Mouse (Mus musculus): Measurements from ENCODE around the gene Sox2.

Gene Sox2

DNA sequence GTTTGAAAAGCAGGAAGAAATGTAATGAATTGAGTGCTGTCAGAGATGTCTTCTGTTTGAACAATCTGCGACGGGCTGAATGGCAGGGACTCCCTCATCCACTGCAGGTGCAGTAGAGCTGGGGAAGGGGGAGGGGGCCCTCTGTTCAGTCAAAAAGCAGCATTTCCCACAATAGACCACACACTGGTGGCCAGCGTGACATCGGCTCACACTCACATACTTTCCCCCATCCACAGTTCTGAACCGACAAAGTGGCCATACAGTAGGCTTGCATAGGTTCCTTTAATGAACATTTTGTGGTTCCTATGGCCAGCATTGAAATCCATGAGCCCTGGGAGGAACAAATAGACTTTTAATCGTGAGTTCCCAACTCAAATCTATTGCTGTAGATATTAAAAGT is 9.7 kb downstream of the Sox2 start:
- DNase-seq (ENCODE audit: low spot score in 2 of 2), result no peak

DNA sequence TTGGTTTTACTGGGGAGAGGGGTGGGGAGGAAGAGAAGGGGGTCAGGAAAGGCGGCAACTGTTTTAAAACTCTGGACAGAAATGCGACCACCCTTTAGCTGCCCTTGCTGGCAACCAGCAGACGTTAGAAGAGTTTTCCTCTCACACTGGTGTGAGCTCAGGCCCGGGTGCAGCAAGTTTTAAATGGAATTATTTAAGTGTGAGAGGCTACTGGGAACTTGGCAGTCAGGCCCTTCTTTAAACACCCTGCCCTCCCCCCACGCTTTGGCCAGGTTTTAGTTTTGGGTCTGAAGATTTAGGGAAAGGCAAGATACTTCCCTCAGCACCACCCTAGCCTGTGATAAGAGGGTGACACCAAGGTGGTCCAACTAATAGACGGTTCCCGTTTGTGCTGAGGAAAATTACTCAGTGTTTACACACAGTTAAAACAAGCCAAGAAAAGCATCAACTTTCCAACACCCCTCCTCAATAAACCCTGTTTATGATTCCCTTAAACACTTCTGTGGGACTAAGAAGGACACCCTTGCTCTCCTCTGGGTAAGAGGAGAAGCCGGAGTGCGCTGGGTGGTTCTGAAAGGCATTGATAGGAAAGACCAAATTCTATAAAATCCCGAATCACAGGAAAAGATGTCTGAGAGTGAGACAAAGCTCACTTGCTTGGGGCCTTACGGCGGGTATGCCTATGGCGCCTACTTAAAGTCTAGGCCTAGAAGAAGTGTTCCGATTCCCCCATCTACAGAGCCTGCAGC is 10.5 kb downstream of the Sox2 start:
- no peak for DNase-seq (ENCODE audit: low spot score in 2 of 2)

DNA sequence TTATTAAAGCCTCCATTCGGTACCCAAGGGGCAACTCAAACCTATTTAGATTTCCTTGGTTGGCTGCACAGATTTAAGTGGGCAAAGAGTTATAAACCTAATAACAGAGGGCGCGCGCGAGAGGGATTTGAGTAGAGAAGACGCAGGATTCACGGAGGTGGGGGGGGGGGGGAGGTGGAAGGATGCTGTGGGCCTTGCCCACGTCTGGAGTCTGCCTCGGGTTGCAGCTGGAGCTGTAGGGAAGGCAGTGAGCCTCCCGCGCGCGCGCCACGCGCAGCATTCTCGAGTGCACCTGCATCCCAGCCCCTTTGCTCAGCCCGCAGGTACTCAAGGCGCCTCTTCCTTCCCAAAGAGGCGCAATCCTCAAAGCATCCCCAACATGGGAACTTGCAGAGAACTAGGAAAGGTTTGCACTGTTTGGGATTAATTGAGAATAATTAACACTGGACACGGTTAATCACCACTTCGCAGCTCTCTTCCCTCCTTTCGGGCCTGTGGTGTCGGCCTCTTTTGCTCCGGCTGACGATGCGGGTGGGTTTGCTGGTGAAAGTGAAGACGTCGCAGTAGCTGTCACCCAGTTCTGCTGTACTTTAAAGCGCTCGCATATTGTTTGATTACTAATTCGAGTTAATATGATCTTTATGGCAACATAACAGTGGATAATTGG is 11.3 kb downstream of the Sox2 start:
- no peak for DNase-seq (ENCODE audit: low spot score in 2 of 2)

DNA sequence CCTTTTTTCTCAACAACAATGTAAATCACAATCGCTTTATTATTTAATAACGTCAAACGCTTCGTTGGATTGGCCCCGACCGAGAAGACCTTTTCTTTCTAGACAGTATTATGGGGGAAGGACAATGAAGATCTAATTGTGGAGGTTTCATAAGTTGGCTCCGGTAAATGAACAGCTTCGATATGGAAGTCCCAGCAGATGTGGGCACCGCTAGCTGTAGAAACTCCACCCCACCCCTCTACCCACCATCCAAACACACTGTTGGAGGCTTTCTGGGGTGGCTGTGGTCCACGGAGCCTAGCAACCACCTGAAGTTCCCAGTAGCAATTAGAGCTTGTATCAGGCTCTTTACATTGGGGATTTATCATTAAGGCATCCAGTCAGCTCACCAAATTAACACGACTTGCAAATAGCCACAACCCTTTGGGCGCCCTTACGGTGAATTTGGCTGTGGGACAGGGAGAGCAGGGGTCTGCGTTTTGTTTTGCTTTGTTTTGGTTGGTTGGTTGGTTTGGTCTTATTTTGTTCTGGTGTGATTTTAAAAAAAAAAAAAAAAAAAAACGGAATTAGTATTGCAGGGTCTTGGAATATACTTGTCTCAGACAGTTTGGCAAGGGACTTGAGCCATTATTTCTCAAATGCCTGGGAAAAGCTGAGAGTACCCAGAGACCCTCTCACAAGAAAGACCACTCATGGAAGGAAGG is 12.0 kb downstream of the Sox2 start:
- no peak for DNase-seq (ENCODE audit: low spot score in 2 of 2)

DNA sequence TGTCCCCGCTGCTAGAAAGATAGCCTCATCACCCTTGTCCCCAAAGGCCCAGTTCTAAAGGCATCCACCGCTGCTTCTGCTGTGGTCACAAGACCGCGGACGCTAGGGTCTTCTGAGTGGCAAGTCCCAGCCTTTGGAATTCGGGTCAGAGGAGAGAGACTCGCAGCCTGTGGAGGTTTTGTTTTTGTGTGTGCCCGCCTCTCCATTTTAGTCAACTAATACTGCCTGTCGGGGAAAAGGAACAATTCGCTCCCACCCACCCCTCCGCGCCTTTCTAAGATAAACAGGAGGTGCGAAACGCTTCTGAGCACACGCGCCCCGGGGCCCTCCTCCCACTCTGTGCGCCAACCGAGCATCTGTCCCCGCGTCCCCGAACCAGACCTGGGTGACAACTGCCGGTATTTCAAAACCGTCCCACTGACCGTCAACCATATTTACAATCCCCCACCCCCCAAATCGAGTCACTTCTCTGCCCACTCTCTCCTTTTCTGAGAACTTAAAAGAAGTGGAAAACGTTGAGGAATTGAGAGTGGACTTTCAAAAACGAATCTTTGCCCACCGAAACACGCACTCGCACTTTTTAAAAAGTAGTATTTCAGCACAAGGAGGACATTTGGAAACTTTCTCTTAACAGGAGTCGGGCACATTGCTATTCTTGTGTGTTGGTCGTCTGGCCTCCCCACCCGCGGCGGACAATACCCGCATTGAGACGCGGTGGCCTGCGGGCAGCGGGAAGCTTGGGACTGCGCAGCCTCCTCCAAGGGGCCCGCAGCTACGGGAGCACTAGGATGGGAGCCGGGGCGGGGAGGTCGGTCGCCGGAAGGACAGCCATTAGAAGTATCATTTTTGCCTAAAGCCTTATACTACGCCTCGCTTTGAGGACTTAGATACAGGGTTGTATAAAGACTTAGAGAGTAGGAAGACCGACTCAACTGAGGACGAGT is 12.8 kb downstream of the Sox2 start:
- DNase-seq (ENCODE audit: low spot score in 2 of 2), result no peak

DNA sequence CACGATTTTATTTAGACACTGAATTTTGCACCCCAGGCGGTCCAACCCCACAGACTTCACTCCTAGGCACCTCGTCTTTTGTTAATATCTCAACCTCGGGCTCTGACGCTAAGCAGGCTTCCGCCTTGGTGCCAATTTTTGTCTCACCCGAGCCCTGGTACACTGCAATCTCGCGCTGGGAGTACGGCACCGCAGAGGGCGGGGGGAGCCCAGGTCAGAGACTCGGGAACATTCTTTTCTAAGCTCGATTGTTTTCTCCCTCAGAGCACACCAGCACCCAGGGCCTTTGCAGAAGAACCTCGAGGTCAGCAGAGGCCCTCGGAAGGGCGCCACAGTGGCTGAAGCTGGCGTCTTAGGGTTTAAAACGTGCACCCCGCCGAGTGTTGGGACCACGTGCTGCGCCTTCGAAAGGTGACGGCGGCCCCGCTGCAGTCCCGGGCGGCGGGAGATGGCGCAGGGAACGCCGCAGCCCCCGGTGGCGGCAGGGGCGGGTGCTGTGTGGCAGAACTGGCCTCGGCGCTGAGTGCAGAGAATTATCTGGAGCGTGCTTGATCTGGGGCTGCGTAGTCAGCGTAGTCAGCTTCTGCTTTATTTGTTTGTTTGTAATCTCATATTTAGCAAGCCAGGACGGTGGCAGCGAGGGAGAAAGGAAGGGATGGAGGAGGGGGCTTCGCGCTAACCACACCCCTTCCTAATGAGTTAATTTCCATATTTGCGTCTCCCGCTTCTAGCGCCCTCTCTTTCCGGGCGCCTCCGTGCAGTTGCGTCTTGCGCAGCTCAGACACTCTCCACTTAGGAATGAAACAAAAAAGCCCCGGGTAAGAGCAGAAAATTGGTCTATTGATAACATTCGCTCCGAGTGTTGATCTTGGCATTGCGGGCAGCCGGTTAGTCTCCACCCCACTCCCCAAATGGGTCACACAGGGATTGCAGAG is 13.8 kb downstream of the Sox2 start:
- no peak for DNase-seq (ENCODE audit: low spot score in 2 of 2)

DNA sequence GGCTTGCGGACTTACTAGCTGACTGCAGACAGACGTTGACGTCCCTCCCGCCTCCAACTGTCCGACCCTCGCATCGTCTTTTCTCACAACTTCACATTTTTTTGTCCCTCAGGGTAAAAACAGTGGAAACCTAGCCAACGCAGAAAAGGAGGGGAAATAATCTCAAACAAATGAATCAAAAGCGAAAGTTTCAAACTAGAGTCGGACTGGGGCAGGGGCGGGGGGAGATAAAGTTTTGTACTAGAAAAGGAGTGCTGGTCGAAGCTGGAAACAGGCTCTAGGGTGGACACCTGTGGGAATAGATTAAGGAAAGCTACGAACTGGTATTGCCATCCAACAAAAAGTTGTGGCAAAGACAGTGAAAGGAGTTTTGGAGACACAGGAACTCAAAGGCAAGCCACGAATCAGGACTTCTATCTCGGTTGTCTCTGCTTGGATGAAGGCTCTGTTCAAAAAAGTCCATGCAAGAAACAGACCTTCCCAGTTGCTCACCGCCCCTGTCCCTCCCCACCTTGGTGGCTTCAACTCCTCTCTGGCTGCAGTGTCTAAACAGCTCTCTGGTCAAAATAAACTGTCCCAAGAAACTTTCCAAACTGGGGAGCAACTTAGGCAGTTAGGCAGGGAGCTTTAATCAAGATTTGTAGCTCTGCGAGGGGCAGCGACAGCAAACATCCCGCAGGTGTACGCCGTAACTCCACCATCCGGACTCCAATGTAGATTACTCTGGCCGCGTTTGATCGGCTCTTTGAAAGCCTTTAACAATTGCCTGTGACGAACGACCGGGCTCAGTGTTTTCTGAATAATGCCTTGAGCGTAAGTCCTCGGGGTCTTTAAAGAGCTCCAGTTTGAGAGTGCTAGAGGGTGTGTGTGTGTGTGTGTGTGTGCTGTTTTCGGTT is 14.7 kb downstream of the Sox2 start:
- DNase-seq (ENCODE audit: low spot score in 2 of 2), result no peak

DNA sequence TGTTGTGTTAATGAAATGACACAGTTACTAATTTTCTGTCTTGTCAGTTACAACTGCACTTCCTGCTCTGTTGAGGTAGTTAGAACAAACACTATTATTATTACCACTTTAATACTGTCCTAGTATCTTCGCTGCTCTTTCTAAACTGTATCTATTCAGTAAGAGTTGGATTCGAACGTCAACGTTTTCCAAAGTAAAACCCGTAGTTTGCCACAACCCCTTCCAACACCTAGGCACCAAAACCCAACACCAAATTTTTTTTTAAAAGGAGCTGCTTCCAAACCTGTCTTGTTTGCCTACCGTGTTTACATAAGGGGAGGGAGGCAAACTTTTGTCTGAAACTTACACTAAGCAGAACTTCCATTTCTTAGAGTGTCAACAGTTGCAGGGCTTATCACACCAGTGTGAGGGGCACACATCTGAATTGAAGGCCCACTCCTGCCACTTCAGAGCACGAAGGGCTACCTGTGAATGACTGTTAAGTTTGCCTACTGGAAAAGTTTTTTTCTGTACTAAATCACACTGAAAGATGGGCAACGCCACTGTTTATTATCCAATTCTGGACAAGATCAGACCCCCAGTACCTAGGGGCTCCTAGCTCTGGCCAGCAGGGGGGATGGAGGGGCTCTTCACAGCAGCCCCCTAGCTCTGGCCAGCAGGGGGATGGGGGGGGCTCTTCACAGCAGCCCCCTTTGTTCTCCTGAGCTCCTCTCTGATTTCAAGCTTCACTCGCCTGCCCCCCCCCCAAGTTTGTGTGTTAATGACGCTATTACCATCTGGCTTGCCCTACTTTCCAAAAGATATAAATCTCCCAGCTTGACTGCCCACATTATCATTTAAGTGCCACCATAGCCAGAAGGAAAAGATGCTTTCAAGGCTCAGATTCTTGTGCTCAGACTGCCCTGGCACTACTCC is 15.8 kb downstream of the Sox2 start:
- DNase-seq (ENCODE audit: low spot score in 2 of 2), result no peak

DNA sequence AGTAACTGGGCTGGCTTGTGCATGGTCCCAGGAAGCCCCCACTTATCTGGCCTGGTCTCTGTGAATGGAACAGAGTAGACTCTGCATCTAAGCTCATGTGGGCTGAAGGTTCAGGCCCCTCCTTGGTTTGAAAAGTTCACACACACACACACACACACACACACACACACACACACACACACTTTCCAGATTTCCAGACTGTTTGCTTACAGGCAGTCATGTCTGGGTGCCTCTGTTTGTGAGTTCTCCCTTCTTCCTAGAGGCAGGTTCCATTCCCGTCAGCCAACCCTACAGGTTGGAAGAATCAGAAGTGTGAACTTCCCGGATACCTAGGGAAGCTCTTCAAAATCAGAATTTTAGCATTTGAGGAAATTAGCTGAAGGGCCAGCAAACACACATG is 17.0 kb downstream of the Sox2 start:
- no peak for DNase-seq (ENCODE audit: low spot score in 2 of 2)

DNA sequence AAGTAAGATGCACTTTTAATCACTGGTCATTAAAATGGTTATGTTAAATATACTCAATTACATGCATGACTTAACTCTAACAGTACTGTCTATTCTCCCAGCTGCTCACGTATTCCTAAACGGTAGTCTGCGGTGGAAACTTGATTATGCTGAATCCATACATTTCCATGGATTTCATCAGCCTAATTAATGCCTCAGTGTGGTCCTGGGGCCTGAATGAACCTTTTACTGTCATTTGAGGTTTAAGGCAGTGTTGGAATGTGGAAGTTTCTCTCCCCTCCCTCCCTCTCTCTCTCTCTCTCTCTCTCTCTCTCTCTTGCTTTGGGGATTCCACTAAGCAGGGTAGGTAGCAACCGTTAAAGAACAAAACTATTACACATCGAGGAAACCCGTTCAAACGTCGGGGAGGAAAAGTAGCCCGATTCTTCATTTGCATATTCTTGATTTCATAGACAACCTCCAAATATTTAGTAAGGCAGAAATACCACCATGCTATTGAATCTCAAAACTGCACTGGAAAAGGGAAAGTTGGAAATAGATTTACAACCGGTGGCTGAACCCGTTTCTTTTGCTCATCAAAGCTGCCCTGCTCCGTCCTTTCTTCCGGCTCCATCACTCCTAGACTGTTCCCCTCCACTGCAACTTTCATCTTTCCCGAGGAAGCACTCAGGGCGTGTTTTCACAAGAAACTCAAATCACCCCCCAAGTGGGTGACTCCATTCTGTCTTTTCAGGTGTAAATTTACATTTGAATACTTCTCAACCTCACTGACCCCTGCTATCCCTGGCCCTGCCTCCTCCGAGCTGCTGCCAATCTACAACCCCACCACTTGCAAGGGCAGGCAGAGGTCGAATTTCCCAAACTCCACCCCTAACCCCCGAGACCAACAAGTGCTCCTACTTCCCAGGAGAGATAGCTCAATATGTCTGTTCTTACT is 17.9 kb downstream of the Sox2 start:
- DNase-seq (ENCODE audit: low spot score in 2 of 2), result no peak

DNA sequence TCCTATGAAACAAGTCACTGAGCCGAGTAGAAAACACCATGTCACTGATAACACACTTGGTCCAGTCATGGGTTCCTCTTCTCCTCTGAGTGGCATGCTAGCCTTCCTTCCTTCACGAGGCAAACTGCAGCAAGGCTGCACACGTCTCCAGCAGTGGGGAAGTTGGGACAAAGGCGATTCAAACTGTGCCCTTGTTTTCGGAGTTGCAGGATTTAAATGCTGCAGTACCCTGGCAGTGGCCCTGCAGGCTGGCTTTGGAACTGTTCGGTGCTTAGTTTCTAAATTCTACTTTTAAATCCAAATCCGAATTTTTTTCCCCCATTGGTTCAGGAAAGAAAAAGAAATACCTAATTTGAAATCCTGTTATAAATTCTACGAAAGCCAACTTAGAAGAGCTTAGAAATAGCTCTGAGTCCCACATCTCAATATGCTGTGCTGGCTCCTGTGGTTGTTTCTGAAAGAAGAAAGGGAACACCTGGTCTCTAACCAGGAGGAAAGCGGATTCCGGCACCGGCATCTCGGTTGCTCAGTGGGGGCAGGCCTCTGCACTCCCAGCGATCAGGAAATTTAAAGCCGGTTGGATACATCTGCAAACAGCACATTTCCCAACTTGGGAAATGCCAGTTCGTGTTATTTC is 20.9 kb downstream of the Sox2 start:
- DNase-seq (ENCODE audit: low spot score in 2 of 2), result no peak

DNA sequence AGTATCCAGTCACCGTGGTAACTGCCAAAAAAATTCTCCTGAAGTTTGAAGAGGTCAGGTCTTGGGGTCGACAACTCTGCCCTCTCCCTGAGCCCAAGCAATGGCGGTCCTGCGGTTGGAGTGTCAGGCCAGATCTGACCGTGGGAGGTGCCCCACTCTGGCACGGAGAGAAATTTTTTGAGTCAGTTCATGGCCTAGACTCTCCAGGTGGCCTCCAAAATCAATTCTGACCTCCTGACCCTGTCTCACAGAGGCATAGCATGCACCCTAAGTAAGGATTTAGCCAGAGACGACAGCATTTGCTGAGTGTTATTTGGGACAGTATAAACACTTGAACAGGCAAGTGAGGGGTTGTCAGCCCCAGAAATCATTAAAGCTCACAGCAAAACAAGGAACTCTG is 28.6 kb downstream of the Sox2 start:
- DNase-seq (ENCODE audit: low spot score in 2 of 2), result no peak

DNA sequence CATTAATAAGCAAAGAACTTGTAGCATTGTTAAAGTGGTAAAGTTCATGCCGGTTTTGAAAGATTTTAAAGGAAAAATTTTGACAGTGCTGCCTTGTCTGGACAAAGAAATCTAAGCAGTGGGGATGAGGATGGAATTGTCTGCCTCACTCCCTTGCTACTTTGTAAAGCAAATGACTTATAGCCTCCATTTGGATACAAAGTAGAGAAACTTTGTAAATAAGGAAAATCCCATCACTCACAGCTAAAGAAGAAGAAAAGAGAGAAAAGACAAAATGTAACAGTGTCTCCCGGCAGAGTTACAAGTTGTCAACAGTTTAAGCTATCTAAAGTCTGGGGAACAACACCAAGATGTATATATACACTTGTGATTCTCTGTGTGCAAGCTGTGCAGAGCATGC is 29.2 kb downstream of the Sox2 start:
- no peak for DNase-seq (ENCODE audit: low spot score in 2 of 2)

DNA sequence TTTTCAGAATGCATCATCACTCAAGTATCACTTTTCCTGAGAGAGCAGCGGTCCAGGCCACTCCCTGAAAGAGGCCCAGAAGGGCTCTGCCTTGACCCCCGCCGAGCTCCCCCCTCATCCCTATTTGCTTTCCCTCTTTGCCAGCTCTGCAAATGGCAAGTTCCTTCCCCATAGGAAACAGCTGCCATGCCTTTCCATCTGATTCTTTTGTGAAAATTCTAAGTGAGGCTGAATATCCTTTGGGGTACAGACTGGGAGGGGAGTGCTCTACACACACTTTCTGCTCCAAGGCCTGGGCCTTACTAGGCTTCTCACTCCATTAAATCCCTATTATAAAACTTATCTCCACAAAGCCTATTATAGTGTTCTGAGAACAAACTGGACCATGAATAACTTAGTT is 29.7 kb downstream of the Sox2 start:
- DNase-seq (ENCODE audit: low spot score in 2 of 2), result no peak

DNA sequence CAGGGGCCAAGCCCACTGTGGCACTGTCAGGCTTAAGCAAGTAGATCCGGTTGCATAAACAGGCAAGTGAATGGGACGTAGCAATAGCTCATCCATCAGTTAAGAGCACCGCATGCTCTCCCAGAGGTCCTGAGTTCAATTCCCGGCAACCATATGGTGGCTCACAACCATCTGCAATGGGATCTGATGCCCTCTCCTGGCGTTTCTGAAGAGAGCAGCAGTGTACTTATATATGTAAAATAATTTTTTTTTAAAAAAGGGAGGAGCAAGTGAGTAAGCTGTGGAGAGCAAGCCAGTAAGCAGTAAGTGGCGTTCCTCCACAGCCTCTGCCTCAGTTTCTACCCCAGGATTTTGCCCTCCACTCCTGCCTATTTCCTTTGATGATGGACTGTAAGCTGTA is 37.9 kb downstream of the Sox2 start:
- no peak for DNase-seq (ENCODE audit: low spot score in 2 of 2)

DNA sequence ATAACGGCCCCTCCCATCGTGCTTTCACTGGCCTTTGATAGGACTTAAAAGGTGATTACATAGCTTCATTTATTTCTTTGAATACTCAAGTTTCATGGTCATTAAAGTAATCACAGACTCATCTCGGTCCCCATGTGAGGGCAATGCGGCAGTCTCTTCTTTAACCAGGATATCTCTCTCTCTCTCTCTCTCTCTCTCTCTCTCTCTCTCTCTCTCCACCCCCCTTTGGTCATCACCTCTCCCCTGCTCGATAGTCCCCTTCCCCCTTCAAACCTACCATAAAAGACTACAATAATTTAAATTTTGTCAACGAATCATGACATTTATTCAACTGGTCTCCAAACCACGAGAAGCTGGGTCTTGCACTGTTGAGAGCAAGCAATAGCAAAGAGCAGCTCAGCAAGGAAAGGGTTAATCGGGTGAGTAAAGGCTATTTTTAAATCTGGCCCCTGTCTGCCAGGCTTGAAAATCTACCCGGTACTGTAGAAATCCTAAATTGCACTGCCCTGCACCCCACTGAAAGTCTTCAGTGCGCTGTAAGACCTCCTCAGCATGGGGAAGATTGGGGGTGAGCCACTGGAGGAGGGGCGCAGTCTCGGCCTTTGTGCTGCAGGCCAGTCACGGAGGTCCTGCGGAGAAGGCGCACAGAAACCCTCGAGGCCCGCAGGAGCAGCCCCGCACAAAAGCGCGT is 41.6 kb downstream of the Sox2 start:
- no peak for DNase-seq (ENCODE audit: low spot score in 2 of 2)

DNA sequence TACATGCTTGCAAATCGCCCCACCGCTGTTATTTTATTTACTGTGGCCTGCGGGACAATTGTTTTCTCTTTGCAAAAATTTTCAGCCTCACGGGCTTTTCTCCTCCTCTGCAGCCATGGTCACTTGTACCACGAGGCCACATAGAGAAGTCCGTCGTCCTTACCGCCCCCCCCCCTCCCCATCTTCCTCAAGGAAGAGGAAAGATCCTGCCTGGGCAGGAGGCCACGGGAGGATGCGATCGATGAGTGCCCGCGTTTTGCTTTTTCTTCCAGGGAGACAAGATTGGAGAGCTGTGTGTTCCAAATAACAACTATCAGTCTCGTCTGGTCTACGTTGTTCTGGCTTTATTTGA is 42.2 kb downstream of the Sox2 start:
- DNase-seq (ENCODE audit: low spot score in 2 of 2), result no peak
